Mouse (Mus musculus) stomach, postnatal 0 days (tissue): Measurements from ENCODE around the gene D10Jhu81e.

ENCODE experiments used
- CTCF ChIP-seq: IDR thresholded peaks from 2 replicates; pipeline ENCODE4 v1.5.1; 2016; ENCODE audit warnings: antibody characterized with exemption, low read depth, mild to moderate bottlenecking, moderate library complexity
- EP300 ChIP-seq: optimal IDR thresholded peaks from 2 replicates; pipeline ENCODE3; 2016; ENCODE audit warnings: antibody characterized with exemption

DNA sequence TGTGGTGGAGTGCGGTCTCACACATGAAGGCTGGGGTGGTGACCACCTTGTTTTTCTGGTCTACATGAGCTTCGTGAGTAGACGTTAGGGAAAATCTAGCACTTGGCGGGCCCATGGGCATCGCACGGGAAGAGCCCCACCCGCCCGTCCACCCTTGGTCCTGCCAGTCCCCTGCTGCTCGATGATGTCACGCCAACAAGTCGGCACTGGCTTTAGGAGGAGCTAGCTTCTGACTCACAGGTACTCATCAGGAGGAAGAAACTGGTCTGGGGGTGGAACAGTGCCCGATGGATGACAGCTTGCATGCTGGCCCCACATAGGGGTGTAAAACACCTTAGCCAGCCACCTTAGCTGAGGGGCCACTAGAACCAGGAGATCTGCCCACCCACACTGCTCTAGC lies 6.9 kb downstream of the D10Jhu81e start:
- TF ChIP-seq EP300 (no peak), CTCF (no peak)
